Mouse (Mus musculus): ENCODE data around the gene Dhx40.
"Not testable (repeated sequence)": the region's sequence is repeated elsewhere in the genome, so short reads cannot be mapped to it uniquely, and the experiment has no call there.

Gene Dhx40

GRCm38 (mm10) chr11:86752404-86752803 lies 55.1 kb downstream of the Dhx40 start:
- in situ Hi-C loops (cut with MboI): no loop called here

GRCm38 (mm10) chr11:86751010-86751409 lies 56.5 kb downstream of the Dhx40 start:
- in situ Hi-C loops (cut with MboI): no loop called here

GRCm38 (mm10) chr11:86749776-86750423 lies 57.6 kb downstream of the Dhx40 start:
- in situ Hi-C loops (cut with MboI): no loop called here

- in situ Hi-C loops (cut with MboI): no loop called here
These were observed 61.7 kb downstream of the Dhx40 start for GRCm38 (mm10) chr11:86745634-86746404.

- in situ Hi-C loops (cut with MboI): no loop called here
These were observed 64.9 kb downstream of the Dhx40 start for GRCm38 (mm10) chr11:86742605-86743004.

GRCm38 (mm10) chr11:86741505-86741904 lies 66.0 kb downstream of the Dhx40 start:
- in situ Hi-C loops (cut with MboI): no loop called here

GRCm38 (mm10) chr11:86739470-86739869 lies 68.1 kb downstream of the Dhx40 start:
- in situ Hi-C loops (cut with MboI): no loop called here

- in situ Hi-C loops (cut with MboI): no loop called here
These were observed 68.6 kb downstream of the Dhx40 start for GRCm38 (mm10) chr11:86738956-86739355.

GRCm38 (mm10) chr11:86738308-86738707 lies 69.2 kb downstream of the Dhx40 start:
- in situ Hi-C loops (cut with MboI): not testable (repeated sequence)

GRCm38 (mm10) chr11:86737301-86738000 lies 70.1 kb downstream of the Dhx40 start:
- in situ Hi-C loops (cut with MboI): no loop called here

GRCm38 (mm10) chr11:86734993-86735392 lies 72.6 kb downstream of the Dhx40 start:
- in situ Hi-C loops (cut with MboI): no loop called here

GRCm38 (mm10) chr11:86734241-86734939 lies 73.2 kb downstream of the Dhx40 start:
- in situ Hi-C loops (cut with MboI): no loop called here

GRCm38 (mm10) chr11:86731443-86731842 lies 76.1 kb downstream of the Dhx40 start:
- in situ Hi-C loops (cut with MboI): no loop called here

GRCm38 (mm10) chr11:86725607-86726006 lies 81.9 kb downstream of the Dhx40 start:
- in situ Hi-C loops (cut with MboI): no loop called here

GRCm38 (mm10) chr11:86724982-86725381 lies 82.6 kb downstream of the Dhx40 start:
- in situ Hi-C loops (cut with MboI): no loop called here

- in situ Hi-C loops (cut with MboI): no loop called here
These were observed 83.5 kb downstream of the Dhx40 start for GRCm38 (mm10) chr11:86724004-86724403.

- in situ Hi-C loops (cut with MboI): no loop called here
These were observed 88.2 kb downstream of the Dhx40 start for GRCm38 (mm10) chr11:86719390-86719789.

All from mature B cell (primary cell).